Mouse (Mus musculus): ENCODE measurements around the gene Cyb5r1. TPM values are rescaled to one million over a fixed set of nuclear protein-coding genes. Genes with fewer than 3 reads are reported as not detected.

Cyb5r1 gene
- polyA plus RNA-seq (2012; ENCODE audit: low replicate concordance): 29.4 and 30.2 TPM in 2 replicates

DNA sequence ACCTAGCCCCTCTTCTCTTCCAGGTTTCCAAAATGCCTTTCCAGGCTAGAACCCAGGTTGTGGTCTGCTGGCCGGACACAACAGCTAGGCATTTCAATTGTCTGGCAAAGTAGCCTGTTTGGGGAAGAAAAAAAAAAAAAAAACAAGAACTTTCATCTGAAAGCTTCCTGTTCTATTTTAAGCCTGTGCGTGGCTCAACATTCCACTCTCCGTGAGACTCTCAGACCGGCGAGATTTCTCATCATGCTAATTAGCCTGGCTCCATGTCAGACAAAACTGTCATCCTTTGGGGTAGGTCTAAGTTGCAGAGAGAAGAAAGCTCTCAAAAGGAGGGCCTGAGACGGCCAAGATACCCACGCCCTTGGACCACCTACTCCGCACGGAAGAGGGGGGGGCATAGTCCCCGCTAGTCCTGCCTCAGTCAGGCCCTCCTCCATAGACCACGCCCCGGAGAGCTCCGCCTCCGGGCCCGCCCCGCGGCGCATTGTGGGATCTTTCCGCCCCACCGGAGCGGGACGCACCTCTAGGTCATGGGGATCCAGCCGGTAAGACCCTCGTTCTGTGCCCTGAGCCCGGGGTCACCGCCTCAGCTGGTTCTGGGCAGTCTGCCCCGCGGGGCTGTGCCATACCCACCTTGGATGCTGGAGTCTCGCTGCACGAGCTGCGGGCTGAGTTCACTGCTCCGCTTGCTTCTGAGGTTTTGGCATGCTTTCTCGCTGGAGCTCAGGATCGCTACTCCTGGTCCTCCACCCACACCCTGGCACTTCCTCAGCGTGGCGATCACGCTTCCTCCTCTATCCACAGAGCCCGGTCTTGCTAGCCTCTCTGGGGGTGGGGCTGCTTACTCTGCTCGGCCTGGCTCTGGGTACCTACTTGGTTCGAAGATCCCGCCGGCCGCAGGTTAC is at the start of gene Cyb5r1:
Cyb5r1 (plus strand) TSS at position 51 of the 905 bp plus-strand sequence.

GRCm38 (mm10) chr1:134361857-134362212 is 43.5 kb upstream of the Cyb5r1 start, which contains the start of gene Tmem183a:
Gene Tmem183a, minus strand, starts transcription at chr1:134361979.

DNA sequence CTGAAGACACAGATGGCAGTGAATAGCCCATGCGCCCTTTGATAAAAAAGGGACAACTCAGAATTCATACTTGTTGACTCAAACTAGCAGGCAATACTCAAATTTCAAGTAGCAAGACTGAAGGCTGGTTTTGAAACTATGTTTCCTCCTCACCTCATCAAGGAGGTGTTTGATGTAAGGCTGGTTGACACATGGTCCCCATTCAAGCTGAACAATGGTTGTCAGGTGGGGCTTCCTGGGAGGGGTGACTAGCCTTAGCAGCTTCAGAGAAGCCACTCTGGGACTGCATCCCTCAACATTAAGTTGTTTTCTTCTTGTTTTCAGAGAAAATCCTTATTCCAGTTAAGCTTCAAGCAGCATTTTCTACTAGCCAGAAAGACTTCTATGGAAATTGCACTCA is 19.7 kb upstream of the Cyb5r1 start, which contains the start of gene 4933406M09Rik:
4933406M09Rik (plus strand) TSS at position 275 of the 400 bp plus-strand sequence.

GRCm38 (mm10) chr1:134415168-134415831 is 9.9 kb downstream of the Cyb5r1 start, which contains the start of gene Adipor1:
Gene Adipor1, plus strand, starts transcription at chr1:134415378.

DNA sequence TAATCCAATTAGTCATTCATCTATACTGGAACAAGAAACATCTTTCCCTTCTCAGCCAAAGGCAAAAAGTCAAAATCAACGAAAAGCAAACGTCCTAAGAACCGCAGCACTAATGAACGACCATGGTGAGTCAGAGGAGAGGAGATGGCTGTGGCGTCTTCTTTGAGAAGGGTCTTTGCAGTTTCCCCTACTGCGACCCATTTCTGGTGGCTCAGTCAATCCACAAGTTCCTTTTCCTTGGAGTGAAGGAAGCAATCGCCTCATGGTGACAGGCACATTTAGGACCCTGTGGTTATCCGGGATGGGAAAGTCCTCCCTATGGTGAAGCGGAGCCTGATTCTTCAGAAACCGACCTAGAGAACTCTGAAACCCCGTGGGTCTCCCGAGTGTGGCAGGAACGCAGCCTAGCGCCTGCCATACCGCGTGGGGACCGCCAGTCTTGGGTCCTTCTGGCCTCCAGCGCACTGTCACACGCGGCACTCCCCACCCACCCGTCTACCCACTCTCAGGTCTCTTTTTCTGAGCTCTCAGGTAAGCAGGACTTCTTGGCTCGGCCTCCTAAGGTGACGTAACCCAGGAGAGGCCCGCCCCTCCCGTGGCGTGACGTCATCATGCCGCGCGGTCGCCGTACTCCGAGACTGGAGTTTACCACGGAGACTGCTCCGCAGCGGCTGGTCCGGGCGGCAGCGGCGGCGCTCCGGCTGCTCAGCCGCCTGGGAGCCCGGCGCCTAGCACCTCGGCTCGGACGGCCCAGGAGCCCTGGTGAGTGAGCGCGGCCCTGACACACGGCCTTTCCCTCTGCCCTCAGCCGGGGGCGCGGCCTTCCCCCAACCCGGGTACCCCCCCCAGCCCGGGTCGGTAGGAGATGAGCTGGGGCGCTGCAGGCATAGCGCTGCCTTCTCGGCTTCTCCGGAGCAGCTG is 49.8 kb downstream of the Cyb5r1 start, which contains the start of gene Klhl12:
Klhl12 (plus strand) TSS at position 628 of the 921 bp plus-strand sequence.

Other genes with a start within 250 kb of the Cyb5r1 start
- gene Chil1, start 223.4 kb upstream of the Cyb5r1 start, polyA plus RNA-seq (2012; ENCODE audit: low replicate concordance): 1.4 and 4.1 TPM in 2 replicates
- 0.08 TPM in 1 of 2 replicates, not detected in the other for gene Mybph, start 212.1 kb upstream of the Cyb5r1 start, polyA plus RNA-seq (2012; ENCODE audit: low replicate concordance)
- gene Adora1, start 170.1 kb upstream of the Cyb5r1 start, polyA plus RNA-seq (2012; ENCODE audit: low replicate concordance): not detected in 2 replicates
- not detected in 2 replicates for gene Myog, start 115.6 kb upstream of the Cyb5r1 start, polyA plus RNA-seq (2012; ENCODE audit: low replicate concordance)
- 40.3 and 96.5 TPM in 2 replicates for gene Ppfia4, start 72.6 kb upstream of the Cyb5r1 start, polyA plus RNA-seq (2012; ENCODE audit: low replicate concordance)
- 18.8 and 32.9 TPM in 2 replicates for gene Tmem183a, start 43.6 kb upstream of the Cyb5r1 start, polyA plus RNA-seq (2012; ENCODE audit: low replicate concordance)
- not detected in 2 replicates for gene 4933406M09Rik, start 19.6 kb upstream of the Cyb5r1 start, polyA plus RNA-seq (2012; ENCODE audit: low replicate concordance)
- gene Adipor1, start 9.8 kb downstream of the Cyb5r1 start, polyA plus RNA-seq (2012; ENCODE audit: low replicate concordance): 111 and 249 TPM in 2 replicates
- 3.5 and 3.8 TPM in 2 replicates for gene Klhl12, start 50.0 kb downstream of the Cyb5r1 start, polyA plus RNA-seq (2012; ENCODE audit: low replicate concordance)
- gene Rabif, start 89.1 kb downstream of the Cyb5r1 start, polyA plus RNA-seq (2012; ENCODE audit: low replicate concordance): 6.0 and 15.6 TPM in 2 replicates
- gene Mgat4e, start 144.1 kb downstream of the Cyb5r1 start, polyA plus RNA-seq (2012; ENCODE audit: low replicate concordance): not detected in 2 replicates
- gene Kdm5b, start 154.6 kb downstream of the Cyb5r1 start, polyA plus RNA-seq (2012; ENCODE audit: low replicate concordance): 6.7 and 20.9 TPM in 2 replicates
- gene Syt2, start 241.1 kb downstream of the Cyb5r1 start, polyA plus RNA-seq (2012; ENCODE audit: low replicate concordance): 0.02 TPM in 1 of 2 replicates, not detected in the other

All from hematopoietic multipotent progenitor cell, adult 10-12 weeks (in vitro differentiated cells).